Mouse (Mus musculus): ENCODE data around the gene Sox5.
"Not testable (repeated sequence)": the region's sequence is repeated elsewhere in the genome, so short reads cannot be mapped to it uniquely, and the experiment has no call there.

Gene Sox5

GRCm38 (mm10) chr6:144182429-144182828 lies 599.3 kb downstream of the Sox5 start:
- DNase-seq (ENCODE audit: low read depth), result not testable (repeated sequence)

GRCm38 (mm10) chr6:144181083-144181866 lies 600.5 kb downstream of the Sox5 start:
- no peak for DNase-seq (ENCODE audit: low read depth)

- DNase-seq (ENCODE audit: low read depth), result no peak
Measured at GRCm38 (mm10) chr6:144179111-144179510, 602.7 kb downstream of the Sox5 start.

- no peak for DNase-seq (ENCODE audit: low read depth)
Measured at GRCm38 (mm10) chr6:144176674-144177073, 605.1 kb downstream of the Sox5 start.

GRCm38 (mm10) chr6:144175590-144175989 lies 606.2 kb downstream of the Sox5 start:
- DNase-seq (ENCODE audit: low read depth), result no peak

- no peak for DNase-seq (ENCODE audit: low read depth)
Measured at GRCm38 (mm10) chr6:144170541-144170940, 611.2 kb downstream of the Sox5 start.

- DNase-seq (ENCODE audit: low read depth), result no peak
Measured at GRCm38 (mm10) chr6:144169791-144170190, 612.0 kb downstream of the Sox5 start.

GRCm38 (mm10) chr6:144168696-144169476 lies 612.9 kb downstream of the Sox5 start:
- DNase-seq (ENCODE audit: low read depth), result no peak

GRCm38 (mm10) chr6:144167058-144167457 lies 614.7 kb downstream of the Sox5 start:
- DNase-seq (ENCODE audit: low read depth), result no peak

DNA sequence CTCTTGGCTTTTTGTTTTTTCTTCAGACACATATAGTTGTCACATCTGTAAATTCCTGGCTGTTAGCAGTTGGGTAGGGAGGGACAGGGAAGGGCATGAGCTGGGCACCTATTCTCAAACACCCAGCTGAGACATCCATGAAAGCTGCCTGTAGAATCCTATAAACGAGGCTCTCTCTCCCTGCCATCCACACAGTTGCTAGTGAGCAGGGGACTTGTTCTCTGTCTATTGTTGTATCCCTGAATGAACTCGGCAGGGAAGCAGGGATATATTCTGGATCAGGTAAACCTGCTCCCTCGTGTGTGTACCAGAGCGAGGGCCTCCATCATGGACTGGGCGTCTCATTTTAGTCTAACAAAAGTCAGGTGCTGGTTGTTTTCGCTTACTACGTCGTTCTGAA lies 615.1 kb downstream of the Sox5 start:
- DNase-seq (ENCODE audit: low read depth), result no peak

DNA sequence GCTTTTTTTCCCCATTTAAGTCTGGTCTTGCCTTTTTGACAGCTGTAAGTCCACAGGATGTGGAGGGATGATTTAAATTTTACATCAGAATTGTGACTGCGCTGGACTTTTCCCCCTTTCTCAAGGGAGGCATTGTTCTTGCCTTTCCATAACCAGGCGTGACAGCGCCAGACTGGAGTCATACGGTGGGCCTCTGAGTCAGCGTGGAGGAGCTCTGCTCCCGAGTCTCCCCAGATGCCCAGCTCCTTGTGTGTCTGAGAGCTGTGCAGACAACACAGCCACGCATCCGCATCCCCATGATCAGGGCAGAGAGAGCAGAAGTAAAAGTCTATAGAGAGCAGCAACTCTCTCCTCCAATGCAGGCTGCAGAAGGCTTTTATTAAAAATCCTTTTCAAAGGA lies 615.7 kb downstream of the Sox5 start:
- DNase-seq (ENCODE audit: low read depth), result peak; percentile 88

- no peak for DNase-seq (ENCODE audit: low read depth)
Measured at GRCm38 (mm10) chr6:144163501-144163900, 618.3 kb downstream of the Sox5 start.

DNA sequence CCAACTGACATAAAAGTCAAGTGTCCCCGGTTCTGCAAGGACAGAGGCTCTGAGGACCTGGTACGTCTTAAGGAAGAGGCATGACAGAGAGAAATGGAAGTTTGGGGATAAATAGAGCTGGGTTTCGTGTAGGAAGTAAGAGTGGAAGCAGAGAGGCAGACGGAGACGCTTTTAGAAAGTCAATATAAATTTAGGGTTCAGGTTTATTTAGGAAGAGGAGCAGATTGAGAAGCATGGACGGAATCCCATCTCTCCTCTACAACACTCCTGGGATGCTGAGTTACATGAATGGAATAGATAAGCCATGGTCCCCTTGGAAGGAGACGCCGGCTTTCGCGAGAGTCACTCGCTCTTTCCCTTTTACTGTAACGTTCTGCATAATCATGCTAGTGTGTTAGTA lies 623.1 kb downstream of the Sox5 start:
- no peak for DNase-seq (ENCODE audit: low read depth)

- DNase-seq (ENCODE audit: low read depth), result no peak
Measured at GRCm38 (mm10) chr6:144154892-144155424, 626.8 kb downstream of the Sox5 start.

DNA sequence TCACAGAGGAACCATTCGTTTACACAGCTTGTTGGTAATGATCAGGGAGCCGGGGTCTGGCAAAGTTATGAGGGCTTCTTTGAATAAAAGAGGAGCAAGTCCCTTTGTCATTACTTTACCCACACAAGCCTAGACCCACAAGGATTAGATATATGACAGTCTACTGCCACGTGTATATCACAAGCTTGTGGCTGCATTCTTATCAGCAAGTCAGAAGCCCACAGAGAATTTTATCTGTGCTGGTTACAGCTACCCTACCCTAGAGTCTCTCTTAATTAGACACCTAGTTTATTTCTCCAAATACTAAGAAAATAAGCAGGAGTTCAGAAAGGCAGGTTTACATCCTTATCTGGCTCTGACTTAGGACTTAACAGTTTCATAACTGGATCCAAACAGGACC lies 629.8 kb downstream of the Sox5 start:
- DNase-seq (ENCODE audit: low read depth), result no peak

- no peak for DNase-seq (ENCODE audit: low read depth)
Measured at GRCm38 (mm10) chr6:144151075-144151474, 630.7 kb downstream of the Sox5 start.

GRCm38 (mm10) chr6:144137397-144137796 lies 644.4 kb downstream of the Sox5 start:
- DNase-seq (ENCODE audit: low read depth), result no peak

DNA sequence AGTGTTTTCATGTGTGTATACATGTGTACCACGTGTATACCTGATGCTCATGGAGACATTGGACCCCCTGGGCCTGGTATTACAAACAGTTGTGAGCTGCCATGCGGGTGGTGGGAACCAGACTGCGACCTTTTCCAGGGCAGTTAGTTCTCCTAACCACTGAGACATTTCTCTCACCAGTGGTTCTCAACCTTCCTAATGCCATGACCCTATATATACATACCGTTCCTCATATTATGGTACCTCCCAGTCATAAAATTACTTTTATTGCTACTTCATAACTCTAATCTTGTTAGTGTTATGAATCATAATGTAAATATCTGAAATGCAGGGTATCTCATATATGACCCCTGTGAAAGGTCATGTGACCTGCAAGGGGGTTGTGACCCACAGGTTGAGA lies 644.9 kb downstream of the Sox5 start:
- no peak for DNase-seq (ENCODE audit: low read depth)

DNA sequence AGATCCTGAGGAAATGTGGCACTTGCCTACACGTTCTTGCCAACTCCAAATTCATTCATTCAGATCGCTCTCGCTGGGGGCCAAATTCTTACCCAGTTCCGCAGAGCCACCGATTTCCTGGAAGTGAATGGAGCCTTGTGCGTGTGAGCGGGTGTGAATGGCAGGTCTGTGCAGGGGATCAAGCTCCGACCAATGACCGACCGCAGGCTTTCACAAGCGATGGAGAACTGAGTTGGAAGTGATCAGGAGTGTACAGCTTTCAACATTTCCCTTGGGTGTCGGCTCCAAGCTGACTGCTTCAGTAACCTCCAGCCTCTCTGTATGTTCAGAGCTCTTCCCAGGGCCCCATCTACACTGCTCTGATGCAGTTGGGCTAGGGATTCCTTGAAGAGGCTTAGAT lies 651.9 kb downstream of the Sox5 start:
- DNase-seq (ENCODE audit: low read depth), result no peak

GRCm38 (mm10) chr6:144119961-144120360 lies 661.8 kb downstream of the Sox5 start:
- DNase-seq (ENCODE audit: low read depth), result no peak

DNA sequence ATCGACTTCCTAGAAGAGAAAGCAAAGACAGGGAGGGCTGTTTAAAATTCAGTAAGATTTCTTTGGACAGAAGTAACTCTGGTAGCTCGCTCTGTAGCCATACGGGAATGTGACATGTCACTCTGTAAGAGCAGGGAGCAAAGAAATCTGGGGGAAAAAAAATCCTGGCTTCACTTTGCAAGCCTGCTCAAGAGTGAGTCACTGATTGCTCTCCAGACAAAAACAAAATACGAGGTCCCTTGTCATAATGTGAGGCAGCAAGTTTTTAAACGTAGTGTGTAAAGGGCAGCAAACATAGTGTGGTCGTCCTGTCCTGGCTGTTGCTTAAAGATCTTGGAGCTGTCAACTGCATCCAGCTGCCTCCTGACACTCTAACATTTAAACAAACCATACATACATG lies 665.1 kb downstream of the Sox5 start:
- DNase-seq (ENCODE audit: low read depth), result no peak

DNA sequence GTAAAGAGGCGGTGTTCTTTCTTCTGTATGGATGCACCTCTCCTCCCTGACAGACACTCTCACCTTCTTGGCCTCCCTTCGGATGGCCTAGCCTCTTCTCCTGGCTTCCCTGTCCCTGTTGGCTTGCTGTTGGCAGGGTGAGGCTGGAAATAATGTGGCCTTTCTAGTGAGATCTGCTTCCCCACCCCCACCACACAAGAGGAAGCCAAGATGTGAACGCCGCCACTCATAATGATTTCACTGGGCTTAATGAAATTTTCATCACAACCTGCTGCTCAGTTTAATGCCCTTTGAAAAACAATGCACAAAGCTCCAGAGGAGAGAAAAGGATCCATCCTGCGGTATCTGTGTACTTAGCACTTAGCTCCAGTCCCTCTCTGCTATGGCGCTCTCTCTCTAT lies 670.2 kb downstream of the Sox5 start:
- DNase-seq (ENCODE audit: low read depth), result no peak

GRCm38 (mm10) chr6:144106848-144107247 lies 674.9 kb downstream of the Sox5 start:
- DNase-seq (ENCODE audit: low read depth), result no peak
